Mouse (Mus musculus) kidney, adult 2 months (tissue): ENCODE data around the gene Pdlim3. TPM values are rescaled to one million over a fixed set of nuclear protein-coding genes. Genes with fewer than 3 reads are reported as not detected.

Experiments
- DNase-seq: peaks from one replicate; pipeline ENCODE4 v3.0.0; 2021
- H3K27ac ChIP-seq: fragments of 200-500 bp; 2 replicates; pipeline ENCODE4 v1.5.1; 2012; ENCODE audit warnings: low read depth, low read length, control low read depth, inconsistent platforms; ENCODE audit not compliant: insufficient read depth
- H3K27me3 ChIP-seq: fragments of 200-500 bp; replicated peaks from 2 replicates; pipeline ENCODE4 v1.6.1; 2012; ENCODE audit warnings: mild to moderate bottlenecking, moderate library complexity, low read length, inconsistent platforms; ENCODE audit not compliant: control insufficient read depth, insufficient read depth
- H3K36me3 ChIP-seq: fragments of 200-500 bp; 2 replicates; pipeline ENCODE4 v1.6.1; 2012; ENCODE audit warnings: mild to moderate bottlenecking, moderate library complexity, low read length, inconsistent platforms; ENCODE audit not compliant: control insufficient read depth, insufficient read depth
- H3K4me1 ChIP-seq: fragments of 200-500 bp; 2 replicates; pipeline ENCODE4 v1.6.1; 2011; ENCODE audit warnings: low read length; ENCODE audit not compliant: control insufficient read depth, insufficient read depth
- H3K4me3 ChIP-seq: fragments of 200-500 bp; 2 replicates; pipeline ENCODE4 v1.5.1; 2011; ENCODE audit warnings: mild to moderate bottlenecking, low read depth, low read length, control low read depth; ENCODE audit not compliant: insufficient read depth
- CTCF ChIP-seq: fragments of 200-500 bp; conservative IDR thresholded peaks from 2 replicates; pipeline ENCODE4 v1.5.1; 2011; ENCODE audit warnings: low read depth, mild to moderate bottlenecking, control low read depth, low read length, moderate library complexity, mixed read lengths; ENCODE audit not compliant: insufficient read depth, insufficient read length
- POLR2A ChIP-seq: fragments of 200-500 bp; IDR thresholded peaks from one replicate; pipeline ENCODE4 v1.6.1; 2011; ENCODE audit warnings: low read depth, low read length, control low read depth
- WGBS: fragments of 180-500 bp; shearing (Covaris S2); methylation state at CpG from one replicate; pipeline ENCODE4 v1.1.7; 2018; 5-methylcytosine and 5-hydroxymethylcytosine counted together
- polyA plus RNA-seq: library from polyadenylated mRNA; depleted of rRNA; stranded (reverse); fragments of >200 nt; gene quantifications from 2 replicates; pipeline ENCODE4 v1.2.3, GENCODE M21; 2012

Pdlim3 gene
- polyA plus RNA-seq, 1 experiment = 10.5 TPM

- WGBS = 66% methylated on average over 8 of the region's 8 CpGs
These were observed 16.4 kb downstream of the Pdlim3 start for GRCm38 (mm10) chr8:45901626-45902025.

GRCm38 (mm10) chr8:45903659-45904058 lies 18.4 kb downstream of the Pdlim3 start:
- no peaks in the 10 kb centered on the region for H3K36me3 ChIP-seq
- no peak overlapping the region for H3K4me3 ChIP-seq
- no peaks in the 10 kb centered on the region for H3K27me3 ChIP-seq
- no peak for TF ChIP-seq CTCF
- TF ChIP-seq POLR2A = no peak
- no peak overlapping the region for H3K27ac ChIP-seq
- no peak for DNase-seq
- H3K4me1 ChIP-seq = no peaks in the 10 kb centered on the region
- WGBS = 26% methylated on average over 3 of the region's 3 CpGs

More at GRCm38 (mm10) chr8:45901626-45902025, 16.4 kb downstream of the Pdlim3 start:
- no peak for DNase-seq
- TF ChIP-seq CTCF (no peak), POLR2A (no peak)
- H3K27ac ChIP-seq = no peak overlapping the region
- H3K4me1 ChIP-seq = no peaks in the 10 kb centered on the region
- H3K36me3 ChIP-seq = no peaks in the 10 kb centered on the region
- H3K4me3 ChIP-seq = no peak overlapping the region
- no peaks in the 10 kb centered on the region for H3K27me3 ChIP-seq

GRCm38 (mm10) chr8:45905591-45906250 lies 20.5 kb downstream of the Pdlim3 start:
- Histone ChIP-seq H3K4me1 (no peaks in the 10 kb centered on the region; the same call in 1 of the 2 replicates), H3K4me3 (no peak overlapping the region), H3K36me3 (no peaks in the 10 kb centered on the region), H3K27me3 (no peaks in the 10 kb centered on the region), H3K27ac (no peak overlapping the region)
- WGBS = 81% methylated on average over 7 of the region's 7 CpGs
- DNase-seq = no peak
- no peak for TF ChIP-seq POLR2A
- no peak for TF ChIP-seq CTCF

GRCm38 (mm10) chr8:45906251-45906619 lies 21.0 kb downstream of the Pdlim3 start:
- no peaks in the 10 kb centered on the region; the same call in 1 of the 2 replicates for H3K4me1 ChIP-seq
- no peak for TF ChIP-seq POLR2A
- TF ChIP-seq CTCF = no peak
- DNase-seq = no peak
- 91% methylated on average over 4 of the region's 4 CpGs for WGBS
- H3K27me3 ChIP-seq = no peaks in the 10 kb centered on the region
- no peak overlapping the region for H3K27ac ChIP-seq
- H3K36me3 ChIP-seq = no peaks in the 10 kb centered on the region
- no peak overlapping the region for H3K4me3 ChIP-seq

- WGBS = 37% methylated on average over 11 of the region's 11 CpGs
- Histone ChIP-seq H3K27ac (no peak overlapping the region), H3K27me3 (no peaks in the 10 kb centered on the region), H3K4me1 (no peaks in the 10 kb centered on the region; the same call in 1 of the 2 replicates), H3K36me3 (no peaks in the 10 kb centered on the region), H3K4me3 (no peak overlapping the region)
- no peak for DNase-seq
- TF ChIP-seq POLR2A = no peak
- TF ChIP-seq CTCF = no peak
These were observed 28.4 kb downstream of the Pdlim3 start for GRCm38 (mm10) chr8:45913707-45914106.

GRCm38 (mm10) chr8:45916496-45916895 lies 31.2 kb downstream of the Pdlim3 start:
- TF ChIP-seq POLR2A = no peak
- TF ChIP-seq CTCF = no peak
- no peak overlapping the region for H3K4me3 ChIP-seq
- 73% methylated on average over 3 of the region's 3 CpGs for WGBS
- H3K27me3 ChIP-seq = no peaks in the 10 kb centered on the region
- no peaks in the 10 kb centered on the region for H3K36me3 ChIP-seq
- no peak for DNase-seq
- no peaks in the 10 kb centered on the region for H3K4me1 ChIP-seq
- no peak overlapping the region for H3K27ac ChIP-seq

GRCm38 (mm10) chr8:45917040-45917679 lies 31.9 kb downstream of the Pdlim3 start:
- no peak for TF ChIP-seq CTCF
- no peak for TF ChIP-seq POLR2A
- H3K27ac ChIP-seq = no peak overlapping the region
- no peak for DNase-seq
- H3K27me3 ChIP-seq = no peaks in the 10 kb centered on the region
- H3K36me3 ChIP-seq = no peaks in the 10 kb centered on the region
- no peak overlapping the region for H3K4me3 ChIP-seq
- no peaks in the 10 kb centered on the region for H3K4me1 ChIP-seq
- WGBS = 34% methylated on average over 20 of the region's 20 CpGs
